Mouse (Mus musculus) CH12.LX (cell line): ENCODE measurements at regions not wholly inside any gene's neighbourhood (a gene's known extent, or its start where the extent isn't known, plus 50 kb on each side); places are given as distances from the start of the nearest gene placed in this dataset.

Source experiments
- DNase-seq: peaks from one replicate; pipeline ENCODE4 v3.0.0-alpha.2; 2013; ENCODE audit errors: extremely low read depth
- H3K27ac ChIP-seq: 2 replicates; pipeline ENCODE4 v1.5.1; 2012; ENCODE audit warnings: low read depth, mild to moderate bottlenecking, control low read depth, moderate library complexity; ENCODE audit not compliant: insufficient read depth
- H3K27me3 ChIP-seq: replicated peaks from 2 replicates; pipeline ENCODE3; 2012; ENCODE audit warnings: inconsistent platforms
- H3K36me3 ChIP-seq, 2 experiments: replicated peaks in 1 of 2; 2 replicates each; pipeline versions ENCODE3 to v1.6.1; 2012; ENCODE audit warnings: inconsistent platforms in 1 of 2, low read length in 1 of 2, mild to moderate bottlenecking in 1 of 2, mixed read lengths in 1 of 2, moderate library complexity in 1 of 2; ENCODE audit not compliant: control insufficient read depth in 1 of 2, insufficient read depth in 1 of 2
- H3K4me1 ChIP-seq, 2 experiments: 2 replicates each; pipeline ENCODE4 v1.6.1; 2012; ENCODE audit warnings: inconsistent platforms in 1 of 2, moderate library complexity in 1 of 2; ENCODE audit not compliant: insufficient read depth in 2 of 2, control insufficient read depth in 1 of 2
- H3K4me2 ChIP-seq: 2 replicates; pipeline ENCODE4 v1.6.1; 2012; ENCODE audit warnings: low read depth, mild to moderate bottlenecking, control low read depth; ENCODE audit not compliant: poor library complexity, insufficient read depth, severe bottlenecking
- H3K4me3 ChIP-seq, 3 experiments: fragments of 150-350 bp in 1 of 3; sonication (generic) in 1 of 3; replicated peaks in 1 of 3; 2 replicates each; pipeline versions ENCODE3 to v1.5.1; 2011 to 2012; ENCODE audit warnings: low read depth in 2 of 3, low read length in 2 of 3, mild to moderate bottlenecking in 2 of 3, moderate library complexity in 2 of 3, control low read depth in 1 of 3, improper control_type of control experiment in 1 of 3, inconsistent platforms in 1 of 3, mixed read lengths in 1 of 3; ENCODE audit not compliant: poor library complexity in 1 of 3
- H3K79me2 ChIP-seq: replicated peaks from 2 replicates; pipeline ENCODE4 v1.6.1; 2012; ENCODE audit warnings: mild to moderate bottlenecking, moderate library complexity; ENCODE audit not compliant: control insufficient read depth, poor library complexity, insufficient read depth, severe bottlenecking; ENCODE audit errors: extremely low read depth
- H3K9ac ChIP-seq: 2 replicates; pipeline ENCODE4 v1.6.1; 2012; ENCODE audit warnings: low read depth, mild to moderate bottlenecking, control low read depth, moderate library complexity; ENCODE audit not compliant: insufficient read depth
- H3K9me3 ChIP-seq: replicated peaks from 2 replicates; pipeline ENCODE3; 2012; ENCODE audit warnings: low read length, inconsistent platforms, mixed read lengths
- BHLHE40 ChIP-seq: IDR thresholded peaks from 2 replicates; pipeline ENCODE4 v1.6.1; 2011; ENCODE audit warnings: mild to moderate bottlenecking, low read depth, low read length, improper control_type of control experiment
- CHD1 ChIP-seq: IDR thresholded peaks from 2 replicates; pipeline ENCODE4 v1.6.1; 2012; ENCODE audit warnings: low read depth, low read length, improper control_type of control experiment, inconsistent platforms
- CHD2 ChIP-seq: IDR thresholded peaks from 2 replicates; pipeline ENCODE4 v1.6.1; 2011; ENCODE audit warnings: low read length, improper control_type of control experiment
- E2F4 ChIP-seq: IDR thresholded peaks from 2 replicates; pipeline ENCODE4 v1.6.1; 2011; ENCODE audit warnings: low read depth, low read length, improper control_type of control experiment; ENCODE audit not compliant: insufficient replicate concordance
- EP300 ChIP-seq: IDR thresholded peaks from 2 replicates; pipeline ENCODE4 v1.6.1; 2011; ENCODE audit warnings: low read length, improper control_type of control experiment
- ETS1 ChIP-seq: conservative IDR thresholded peaks from 2 replicates; pipeline ENCODE4 v1.6.1; 2012; ENCODE audit warnings: low read depth, mild to moderate bottlenecking, inconsistent platforms, low read length, improper control_type of control experiment, moderate library complexity
- HCFC1 ChIP-seq: IDR thresholded peaks from 2 replicates; pipeline ENCODE4 v1.6.1; 2012; ENCODE audit warnings: low read depth, mild to moderate bottlenecking, inconsistent platforms, low read length, improper control_type of control experiment
- IRF4 ChIP-seq: IDR thresholded peaks from 2 replicates; pipeline ENCODE4 v1.6.1; 2014; ENCODE audit warnings: low read depth, mild to moderate bottlenecking, inconsistent platforms, low read length, improper control_type of control experiment
- JUN ChIP-seq: IDR thresholded peaks from 2 replicates; pipeline ENCODE4 v1.6.1; 2011; ENCODE audit warnings: low read depth, mild to moderate bottlenecking, low read length, improper control_type of control experiment, moderate library complexity; ENCODE audit not compliant: insufficient read depth
- JUND ChIP-seq: conservative IDR thresholded peaks from 2 replicates; pipeline ENCODE4 v1.6.1; 2011; ENCODE audit warnings: low read depth, low read length, improper control_type of control experiment
- MAFK ChIP-seq: IDR thresholded peaks from 2 replicates; pipeline ENCODE4 v1.6.1; 2011; ENCODE audit warnings: low read length, improper control_type of control experiment; ENCODE audit not compliant: insufficient replicate concordance
- MXI1 ChIP-seq: IDR thresholded peaks from 2 replicates; pipeline ENCODE4 v1.6.1; 2011; ENCODE audit warnings: mild to moderate bottlenecking, low read depth, low read length, improper control_type of control experiment
- MYC ChIP-seq: IDR thresholded peaks from 2 replicates; pipeline ENCODE4 v1.6.1; 2011; ENCODE audit warnings: low read depth, mild to moderate bottlenecking, improper control_type of control experiment, low read length
- NRF1 ChIP-seq: IDR thresholded peaks from 2 replicates; pipeline ENCODE4 v1.6.1; 2014; ENCODE audit warnings: low read depth, mild to moderate bottlenecking, inconsistent platforms, low read length, improper control_type of control experiment, moderate library complexity
- RAD21 ChIP-seq: IDR thresholded peaks from 2 replicates; pipeline ENCODE4 v1.6.1; 2011; ENCODE audit warnings: low read depth, mild to moderate bottlenecking, low read length, improper control_type of control experiment, moderate library complexity
- RCOR1 ChIP-seq: conservative IDR thresholded peaks from 2 replicates; pipeline ENCODE4 v1.6.1; 2012; ENCODE audit warnings: low read depth, mild to moderate bottlenecking, inconsistent platforms, low read length, improper control_type of control experiment
- SIN3A ChIP-seq: IDR thresholded peaks from 2 replicates; pipeline ENCODE4 v1.6.1; 2012; ENCODE audit warnings: low read length, improper control_type of control experiment, inconsistent platforms
- TBP ChIP-seq: conservative IDR thresholded peaks from 2 replicates; pipeline ENCODE4 v1.6.1; 2011; ENCODE audit warnings: low read depth, low read length, improper control_type of control experiment
- TCF12 ChIP-seq: IDR thresholded peaks from 2 replicates; pipeline ENCODE4 v1.6.1; 2014; ENCODE audit warnings: low read depth, mild to moderate bottlenecking, inconsistent platforms, low read length, improper control_type of control experiment
- UBTF ChIP-seq: IDR thresholded peaks from 2 replicates; pipeline ENCODE4 v1.6.1; 2012; ENCODE audit warnings: low read depth, mild to moderate bottlenecking, inconsistent platforms, low read length, improper control_type of control experiment, moderate library complexity
- USF1 ChIP-seq: IDR thresholded peaks from 2 replicates; pipeline ENCODE4 v1.6.1; 2014; ENCODE audit warnings: low read depth, mild to moderate bottlenecking, inconsistent platforms, low read length, improper control_type of control experiment
- USF2 ChIP-seq: conservative IDR thresholded peaks from 2 replicates; pipeline ENCODE4 v1.6.1; 2011; ENCODE audit warnings: low read depth, low read length, improper control_type of control experiment
- ZKSCAN1 ChIP-seq: IDR thresholded peaks from 2 replicates; pipeline ENCODE4 v1.6.1; 2012; ENCODE audit warnings: low read depth, inconsistent platforms, low read length, improper control_type of control experiment, borderline replicate concordance
- ZNF384 ChIP-seq: IDR thresholded peaks from 2 replicates; pipeline ENCODE4 v1.6.1; 2012; ENCODE audit warnings: low read depth, low read length, improper control_type of control experiment, inconsistent platforms
- dilution Hi-C: fragments of 300-500 bp; cut with MboI; formaldehyde crosslinking; loops from 2 replicates; pipeline ENCODE4 v1.14.3; 2020; ENCODE audit warnings: low sequenced_read_pairs; ENCODE audit not compliant: extremely low pct_unique_long_range_greater_than_20kb, extremely low pct_ligation_motif_present
- in situ Hi-C: fragments of 300-500 bp; cut with MboI; formaldehyde crosslinking; loops from 3 replicates; pipeline ENCODE4 v1.14.3; 2019; ENCODE audit warnings: low sequenced_read_pairs, low pct_ligation_motif_present, low pct_unique_long_range_greater_than_20kb, mixed read lengths

- no peak for TF ChIP-seq MXI1
- TF ChIP-seq RAD21 = no peak
- no peak for TF ChIP-seq USF1
- no peak for TF ChIP-seq USF2
- no peak for TF ChIP-seq ZNF384
- no peak for TF ChIP-seq TBP
- TF ChIP-seq RCOR1 = no peak
- no peak for TF ChIP-seq CHD2
- TF ChIP-seq MAFK = no peak
- TF ChIP-seq ZKSCAN1 = no peak
- TF ChIP-seq ETS1 = no peak
- TF ChIP-seq UBTF = no peak
- H3K9me3 ChIP-seq = peaks cover 5% of the 10 kb centered on the region
- no peak overlapping the region for H3K9ac ChIP-seq
- no peak overlapping the region for H3K27ac ChIP-seq
- H3K27me3 ChIP-seq = peaks cover 37% of the 10 kb centered on the region
- H3K4me2 ChIP-seq = no peak overlapping the region
- no peaks in the 10 kb centered on the region for H3K36me3 ChIP-seq
- in situ Hi-C loops = no loop called here
- H3K4me3 ChIP-seq = no peak overlapping the region
- H3K79me2 ChIP-seq = no peaks in the 10 kb centered on the region
- no peak for DNase-seq
- peaks cover 2 to 5% of the 10 kb centered on the region in 2 experiments; a peak in 3 of 4 replicates for H3K4me1 ChIP-seq
- dilution Hi-C loops = no loop called here
These were observed 68.8 kb downstream of the Hif1an start for GRCm38 (mm10) chr19:44631356-44632007.

DNA sequence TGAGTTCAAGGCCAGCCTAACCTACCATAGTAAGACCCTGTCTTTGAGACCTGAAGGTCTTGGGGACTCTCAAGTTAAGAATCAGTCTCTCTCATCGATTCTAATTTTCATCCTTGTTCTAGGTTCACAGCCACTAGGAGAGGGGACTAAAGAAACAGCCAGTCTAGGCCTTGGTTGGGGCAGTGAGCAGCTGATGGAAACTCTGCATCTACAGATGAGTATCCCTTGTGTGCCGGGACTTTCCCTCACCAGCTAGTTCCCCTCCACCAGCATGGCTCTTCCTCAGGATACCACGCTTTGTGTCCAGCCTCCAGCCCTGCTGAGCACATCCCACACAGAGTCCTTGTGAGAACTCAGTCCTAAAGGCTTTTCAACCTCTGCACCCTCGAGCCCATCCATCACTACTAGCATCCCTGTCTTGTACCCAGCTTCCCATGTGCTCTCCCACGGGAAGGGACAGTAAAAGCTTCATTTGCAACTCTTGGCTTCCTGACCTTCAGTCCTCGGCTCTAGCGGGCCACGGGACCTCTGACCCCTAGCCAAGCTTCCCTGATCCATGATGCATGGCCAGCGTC lies 74.6 kb downstream of the Hif1an start:
- no peak overlapping the region for H3K4me3 ChIP-seq
- H3K4me1 ChIP-seq = peaks cover 11 to 18% of the 10 kb centered on the region in 2 experiments
- in situ Hi-C loops (no loop called here), dilution Hi-C loops (no loop called here)
- H3K9me3 ChIP-seq = no peaks in the 10 kb centered on the region
- H3K4me2 ChIP-seq = no peak overlapping the region; the same call in 1 of the 2 replicates
- H3K9ac ChIP-seq = no peak overlapping the region
- H3K27me3 ChIP-seq = peaks cover 48% of the 10 kb centered on the region
- no peaks in the 10 kb centered on the region for H3K36me3 ChIP-seq
- TF ChIP-seq E2F4 (no peak), BHLHE40 (peak; percentile 72), CHD1 (no peak), EP300 (peak; percentile 97), ETS1 (peak; percentile 94), MYC (peak; percentile 83), HCFC1 (no peak), SIN3A (peak; percentile 64; the same call in 1 of the 2 replicates), NRF1 (no peak), CHD2 (peak; percentile 53; the same call in 1 of the 2 replicates), JUN (peak; percentile 86), JUND (peak; percentile 88), USF2 (no peak), RCOR1 (peak; percentile 81; the same call in 1 of the 2 replicates), TCF12 (peak; percentile 48; the same call in 1 of the 2 replicates), IRF4 (peak; percentile 94)
- H3K79me2 ChIP-seq = no peaks in the 10 kb centered on the region
- DNase-seq = peak; percentile 83
- H3K27ac ChIP-seq = no peak overlapping the region
